Mouse (Mus musculus): Measurements from ENCODE around the gene Csn1s2a. TPM values are rescaled to one million over a fixed set of nuclear protein-coding genes. Genes with fewer than 3 reads are reported as not detected.

The Csn1s2a gene
- polyA plus RNA-seq, 1 experiment from 2014 or later, result not detected

Other genes starting within 250 kb of the Csn1s2a start
- 0.84 and 0.96 TPM in 2 replicates for gene Sult1b1, start 236.4 kb upstream of the Csn1s2a start, polyA plus RNA-seq (2014; fragmentation: Nextera tagmentation; extraction: Ambion mirVana)
- gene Sult1d1, start 205.5 kb upstream of the Csn1s2a start, polyA plus RNA-seq (2014; fragmentation: Nextera tagmentation; extraction: Ambion mirVana), result 1.0 and 2.3 TPM in 2 replicates
- 7.6 and 8.2 TPM in 2 replicates for gene Sult1e1, start 183.0 kb upstream of the Csn1s2a start, polyA plus RNA-seq (2014; fragmentation: Nextera tagmentation; extraction: Ambion mirVana)
- gene Csn1s1, start 108.4 kb upstream of the Csn1s2a start, polyA plus RNA-seq (2014; fragmentation: Nextera tagmentation; extraction: Ambion mirVana), result 0.25 TPM in 1 of 2 replicates, not detected in the other
- gene Csn2, start 74.9 kb upstream of the Csn1s2a start, polyA plus RNA-seq (2014; fragmentation: Nextera tagmentation; extraction: Ambion mirVana), result not detected in 2 replicates
- 0.22 and 0.42 TPM in 2 replicates for gene Csn1s2b, start 33.5 kb downstream of the Csn1s2a start, polyA plus RNA-seq (2014; fragmentation: Nextera tagmentation; extraction: Ambion mirVana)
- gene Prr27, start 51.1 kb downstream of the Csn1s2a start, polyA plus RNA-seq (2014; fragmentation: Nextera tagmentation; extraction: Ambion mirVana), result not detected in 2 replicates
- 0.51 and 1.7 TPM in 2 replicates for gene Odam, start 110.5 kb downstream of the Csn1s2a start, polyA plus RNA-seq (2014; fragmentation: Nextera tagmentation; extraction: Ambion mirVana)
- 0.28 and 0.29 TPM in 2 replicates for gene Csn3, start 151.0 kb downstream of the Csn1s2a start, polyA plus RNA-seq (2014; fragmentation: Nextera tagmentation; extraction: Ambion mirVana)
- gene 2310003L06Rik, start 194.9 kb downstream of the Csn1s2a start, polyA plus RNA-seq (2014; fragmentation: Nextera tagmentation; extraction: Ambion mirVana), result not detected in 2 replicates
- gene Gm28434, start 194.9 kb downstream of the Csn1s2a start, polyA plus RNA-seq (2014; fragmentation: Nextera tagmentation; extraction: Ambion mirVana), result 0.51 TPM in 1 of 2 replicates, not detected in the other
- gene Cabs1, start 204.9 kb downstream of the Csn1s2a start, polyA plus RNA-seq (2014; fragmentation: Nextera tagmentation; extraction: Ambion mirVana), result not detected in 2 replicates
- 0.47 TPM in 1 of 2 replicates, not detected in the other for gene Smr3a, start 228.0 kb downstream of the Csn1s2a start, polyA plus RNA-seq (2014; fragmentation: Nextera tagmentation; extraction: Ambion mirVana)

All from embryonic facial prominence, embryonic 14.5 days (tissue).